Mouse (Mus musculus) G1E (cell line): ENCODE data around the gene Lrmda.

Experiments used
- CTCF ChIP-seq: IDR thresholded peaks from 2 replicates; pipeline ENCODE4 v1.5.1; 2012; ENCODE audit warnings: low read depth, low read length, inconsistent platforms, mixed read lengths
- GATA1 ChIP-seq: IDR thresholded peaks from 2 replicates; pipeline ENCODE4 v1.6.1; 2012; ENCODE audit warnings: borderline replicate concordance, low read length, inconsistent platforms, mixed read lengths
- GATA2 ChIP-seq: IDR thresholded peaks from 2 replicates; pipeline ENCODE4 v1.6.1; 2012; ENCODE audit warnings: low read depth, low read length, inconsistent platforms, borderline replicate concordance
- POLR2AphosphoS5 ChIP-seq: IDR thresholded peaks from 2 replicates; pipeline ENCODE4 v1.6.1; 2012; ENCODE audit warnings: low read depth, low read length, inconsistent platforms; ENCODE audit not compliant: insufficient replicate concordance
- TAL1 ChIP-seq: conservative IDR thresholded peaks from 2 replicates; pipeline ENCODE4 v1.6.1; 2012; ENCODE audit warnings: low read depth, low read length, inconsistent platforms, mixed read lengths

- no peak for TF ChIP-seq CTCF
- no peak for TF ChIP-seq TAL1
- TF ChIP-seq GATA1 = no peak
- no peak for TF ChIP-seq POLR2AphosphoS5
- TF ChIP-seq GATA2 = no peak
Observed at GRCm38 (mm10) chr14:21984757-21985425, 34.6 kb upstream of the Lrmda start.
